Mouse (Mus musculus): Measurements from ENCODE around the gene Gypa.

Gypa gene

GRCm38 (mm10) chr8:80493523-80494345 lies at the start of gene Gypa:
Gene Gypa (plus strand): TSS chr8:80493781.
- in situ Hi-C loops (cut with MboI, MseI), result no loop called here

GRCm38 (mm10) chr8:80444534-80445072 lies 49.0 kb upstream of the Gypa start:
- in situ Hi-C loops (cut with MboI, MseI), result no loop called here

GRCm38 (mm10) chr8:80447217-80447616 lies 46.4 kb upstream of the Gypa start:
- in situ Hi-C loops (cut with MboI, MseI), result no loop called here

GRCm38 (mm10) chr8:80451938-80452690 lies 41.5 kb upstream of the Gypa start:
- in situ Hi-C loops (cut with MboI, MseI), result no loop called here

GRCm38 (mm10) chr8:80463450-80463917 lies 30.1 kb upstream of the Gypa start:
- in situ Hi-C loops (cut with MboI, MseI), result no loop called here

GRCm38 (mm10) chr8:80474971-80475370 lies 18.6 kb upstream of the Gypa start:
- in situ Hi-C loops (cut with MboI, MseI), result no loop called here

- in situ Hi-C loops (cut with MboI, MseI), result no loop called here
Measured at GRCm38 (mm10) chr8:80478156-80478555, 15.4 kb upstream of the Gypa start.

- in situ Hi-C loops (cut with MboI, MseI), result no loop called here
Measured at GRCm38 (mm10) chr8:80479129-80479528, 14.5 kb upstream of the Gypa start.

GRCm38 (mm10) chr8:80482173-80482572 lies 11.4 kb upstream of the Gypa start:
- in situ Hi-C loops (cut with MboI, MseI), result loop anchor here (5.0 kb wide), 3 partner anchors 205 to 750 kb away; no protein-coding TSS in a partner anchor

GRCm38 (mm10) chr8:80482822-80483774 lies 10.5 kb upstream of the Gypa start:
- in situ Hi-C loops (cut with MboI, MseI), result loop anchor here (5.0 kb wide), 3 partner anchors 204 to 751 kb away; no protein-coding TSS in a partner anchor

GRCm38 (mm10) chr8:80491562-80491961 lies 2.0 kb upstream of the Gypa start:
- in situ Hi-C loops (cut with MboI, MseI), result no loop called here

GRCm38 (mm10) chr8:80492987-80493441 lies 567 bp upstream of the Gypa start:
- in situ Hi-C loops (cut with MboI, MseI), result no loop called here

- in situ Hi-C loops (cut with MboI, MseI), result no loop called here
Measured at GRCm38 (mm10) chr8:80494346-80494660, 722 bp downstream of the Gypa start.

GRCm38 (mm10) chr8:80494819-80495218 lies 1.2 kb downstream of the Gypa start:
- in situ Hi-C loops (cut with MboI, MseI), result no loop called here

GRCm38 (mm10) chr8:80495527-80495926 lies 1.9 kb downstream of the Gypa start:
- in situ Hi-C loops (cut with MboI, MseI), result no loop called here

- in situ Hi-C loops (cut with MboI, MseI), result no loop called here
Measured at GRCm38 (mm10) chr8:80497323-80497722, 3.7 kb downstream of the Gypa start.

GRCm38 (mm10) chr8:80500244-80500643 lies 6.7 kb downstream of the Gypa start:
- in situ Hi-C loops (cut with MboI, MseI), result no loop called here

- in situ Hi-C loops (cut with MboI, MseI), result no loop called here
Measured at GRCm38 (mm10) chr8:80500773-80501172, 7.2 kb downstream of the Gypa start.

- in situ Hi-C loops (cut with MboI, MseI), result no loop called here
Measured at GRCm38 (mm10) chr8:80501283-80501682, 7.7 kb downstream of the Gypa start.

- in situ Hi-C loops (cut with MboI, MseI), result no loop called here
Measured at GRCm38 (mm10) chr8:80526382-80527355, 33.1 kb downstream of the Gypa start.

Measured in T-helper 17 cell (primary cell).